8 mouse cellular contexts compared by ENCODE assay signal in genomic region chr14:30218114-30218513, GRCm38 (mm10).
DNase-seq lines count a peak whose midpoint lies in the region; ATAC-seq lines count a peak whose summit lies in the region.
"Had no signal": no experiment of that assay in that cellular context is flagged by ENCODE, and none has a peak within 500 bp of the region (broad histone marks: within the 10 kb centered on the region; RNA-seq: fewer than 3 reads in every experiment).

No protein-coding gene starts in this region.

- 95% methylated on average over 3 of the region's 3 CpGs for WGBS in forebrain, embryonic 16.5 days
- WGBS in forebrain, embryonic 10.5 days: 88% methylated on average over 3 of the region's 3 CpGs

- intact Hi-C loops in heart, postnatal 36 days (cut with DNase I): no loop called here

- no peaks in the 10 kb centered on the region for H3K9me3 ChIP-seq in forebrain, embryonic 16.5 days (ENCODE audit: control insufficient read depth, low read length)
- no peaks in the 10 kb centered on the region for H3K9me3 ChIP-seq in forebrain, embryonic 10.5 days
- H3K9me3 ChIP-seq: liver, embryonic 13.5 days had no signal

- no peaks in the 10 kb centered on the region for H3K27me3 ChIP-seq in forebrain, embryonic 16.5 days (replicated peaks; ENCODE audit: control insufficient read depth, insufficient read depth, low read length)
- no peaks in the 10 kb centered on the region for H3K27me3 ChIP-seq in forebrain, embryonic 10.5 days (ENCODE audit: poor library complexity, severe bottlenecking)
- H3K27me3 ChIP-seq: liver, embryonic 13.5 days had no signal

- no peaks in the 10 kb centered on the region for H3K36me3 ChIP-seq in forebrain, embryonic 16.5 days (ENCODE audit: control insufficient read depth, insufficient read depth)
- H3K36me3 ChIP-seq in forebrain, embryonic 10.5 days (replicated peaks): no peaks in the 10 kb centered on the region
- H3K36me3 ChIP-seq: liver, embryonic 13.5 days had no signal

- H3K4me3 ChIP-seq in forebrain, embryonic 16.5 days (replicated peaks; ENCODE audit: low read length): no peak overlapping the region
- H3K4me3 ChIP-seq in forebrain, embryonic 10.5 days: no peak overlapping the region
- H3K4me3 ChIP-seq: liver, embryonic 13.5 days had no signal

- DNase-seq in ovary, adult 18-20 months (ENCODE audit: low spot score): peak; percentile 82
- DNase-seq in ovary, postnatal 10 days (ENCODE audit: low spot score): no peak
- peak; percentile 92 to 96 for DNase-seq in cerebellum, postnatal 10 days
- peak; percentile 61 to 68 for DNase-seq in heart, postnatal 36 days
- DNase-seq in right cerebral cortex, postnatal 14 days: peak; percentile 39
- no peak for DNase-seq in forebrain, embryonic 10.5 days (ENCODE audit: extremely low spot score, low spot score)
- DNase-seq: liver, embryonic 13.5 days had no signal

- H3K4me2 ChIP-seq in forebrain, embryonic 16.5 days (ENCODE audit: low read length): no peak overlapping the region
- H3K4me2 ChIP-seq: liver, embryonic 13.5 days had no signal

- H3K9ac ChIP-seq in forebrain, embryonic 16.5 days (replicated peaks; ENCODE audit: low read depth, low read length): no peak overlapping the region
- H3K9ac ChIP-seq: liver, embryonic 13.5 days had no signal

- H3K4me1 ChIP-seq in forebrain, embryonic 16.5 days (replicated peaks; ENCODE audit: control insufficient read depth, insufficient read depth, low read length): no peaks in the 10 kb centered on the region
- H3K4me1 ChIP-seq in forebrain, embryonic 10.5 days: peaks cover 16% of the 10 kb centered on the region; the same call in 1 of the 2 replicates
- H3K4me1 ChIP-seq: liver, embryonic 13.5 days had no signal

- ATAC-seq in forebrain, embryonic 16.5 days: no peak

- no peak overlapping the region for H3K27ac ChIP-seq in forebrain, embryonic 16.5 days (ENCODE audit: low read length)
- no peak overlapping the region for H3K27ac ChIP-seq in forebrain, embryonic 10.5 days
- H3K27ac ChIP-seq: liver, embryonic 13.5 days had no signal

Comparison
In these comparisons a context has a peak if more than half of its experiments do, and no peak if none do; other contexts are left out.
1. DNase-seq: peak in ovary, adult 18-20 months (single experiment), cerebellum, postnatal 10 days (2 of 2), heart, postnatal 36 days (2 of 2) and right cerebral cortex, postnatal 14 days (single experiment); none in ovary, postnatal 10 days (single experiment) and forebrain, embryonic 10.5 days (single experiment).